Mouse (Mus musculus): ENCODE measurements around the gene Mrpl58. TPM values are rescaled to one million over a fixed set of nuclear protein-coding genes. Genes with fewer than 3 reads are reported as not detected.

The Mrpl58 gene
- polyA plus RNA-seq, 1 experiment from 2014 or later, result 232 TPM

- peaks cover 53% of the 10 kb centered on the region for H3K27me3 ChIP-seq
- H3K4me2 ChIP-seq, result no peak overlapping the region
- H3K9ac ChIP-seq, result no peak overlapping the region
- 74% methylated on average over 1 of the region's 1 CpGs for WGBS
- no peak for ATAC-seq (ENCODE audit: low FRiP score)
- no peaks in the 10 kb centered on the region for H3K9me3 ChIP-seq
- H3K36me3 ChIP-seq (replicated peaks), result no peaks in the 10 kb centered on the region
- no peak overlapping the region for H3K27ac ChIP-seq
- no peak overlapping the region for H3K4me3 ChIP-seq (replicated peaks)
- H3K4me1 ChIP-seq, result peaks cover 22% of the 10 kb centered on the region
Observed at GRCm38 (mm10) chr11:115372015-115372414, 31.5 kb upstream of the Mrpl58 start.

- H3K27me3 ChIP-seq, result peaks cover 53% of the 10 kb centered on the region
Observed at GRCm38 (mm10) chr11:115372737-115373136, 30.8 kb upstream of the Mrpl58 start.

DNA sequence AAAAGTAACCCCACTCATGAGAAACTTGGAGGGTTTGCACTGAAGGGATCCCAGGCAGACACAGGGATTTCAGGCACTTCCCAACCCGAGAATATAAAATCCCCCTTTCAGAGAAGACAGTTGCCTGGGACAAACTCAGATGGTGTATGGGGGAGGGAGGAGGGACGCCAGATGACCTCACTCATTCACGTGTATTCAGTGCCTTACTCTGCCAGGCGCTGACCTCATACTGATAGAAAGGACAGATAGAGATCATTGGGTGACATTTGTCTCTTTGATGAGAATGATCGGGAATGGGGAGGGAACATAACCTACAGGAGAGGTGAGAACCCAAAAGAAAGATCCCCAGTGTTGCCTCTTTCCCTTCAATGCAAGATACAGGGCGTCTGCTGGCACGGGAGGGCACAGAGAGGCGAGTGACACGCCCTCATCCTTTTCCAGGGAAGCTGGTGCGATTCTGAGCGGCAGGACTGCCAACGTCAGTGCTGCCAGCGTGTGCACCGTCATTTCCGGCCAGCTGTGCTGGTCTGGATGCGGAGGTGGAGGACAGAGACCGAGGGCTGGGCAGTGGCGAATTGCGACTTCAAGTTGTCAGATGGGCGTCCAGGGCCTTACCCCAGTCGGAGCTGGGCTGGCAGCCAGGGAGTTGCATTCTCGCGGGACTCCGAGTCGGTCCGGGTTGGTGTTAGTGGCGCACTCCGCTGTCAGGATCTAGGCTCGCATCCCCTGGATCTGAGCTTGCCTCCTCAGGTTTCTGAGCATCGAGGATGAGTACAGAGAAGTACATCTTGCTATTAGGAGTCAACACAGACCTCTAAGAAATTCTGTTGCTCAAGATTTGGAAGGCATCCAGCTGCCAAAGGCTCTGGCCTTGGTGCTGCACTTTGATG, 29.5 kb upstream of the Mrpl58 start:
- Histone ChIP-seq H3K4me1 (peaks cover 14% of the 10 kb centered on the region), H3K4me2 (peak overlapping the region; percentile 73), H3K9ac (peak overlapping the region; percentile 61), H3K4me3 (replicated peaks) (peak overlapping the region; percentile 46), H3K27me3 (peaks cover 46% of the 10 kb centered on the region), H3K36me3 (replicated peaks) (no peaks in the 10 kb centered on the region), H3K9me3 (0 out of 2 replicates have a peak, but pooled peaks cover 3% of the 10 kb centered on the region), H3K27ac (no peak overlapping the region)
- WGBS, result 3% methylated on average over 30 of the region's 30 CpGs
- peak; percentile 57; the same call in 1 of the 2 replicates for ATAC-seq (ENCODE audit: low FRiP score)

More at GRCm38 (mm10) chr11:115372737-115373136, 30.8 kb upstream of the Mrpl58 start:
- Histone ChIP-seq H3K4me1 (peaks cover 15% of the 10 kb centered on the region), H3K27ac (no peak overlapping the region), H3K9me3 (no peaks in the 10 kb centered on the region), H3K4me2 (no peak overlapping the region), H3K4me3 (replicated peaks) (no peak overlapping the region), H3K36me3 (replicated peaks) (no peaks in the 10 kb centered on the region), H3K9ac (no peak overlapping the region)
- no peak for ATAC-seq (ENCODE audit: low FRiP score)
- 45% methylated on average over 2 of the region's 2 CpGs for WGBS

- WGBS, result 69% methylated on average over 12 of the region's 12 CpGs
- Histone ChIP-seq H3K4me3 (replicated peaks) (peak overlapping the region; percentile 46; the same call in 1 of the 2 replicates), H3K9me3 (0 out of 2 replicates have a peak, but pooled peaks cover 3% of the 10 kb centered on the region), H3K4me1 (peaks cover 14% of the 10 kb centered on the region), H3K4me2 (peak overlapping the region; percentile 73), H3K27ac (no peak overlapping the region), H3K9ac (peak overlapping the region; percentile 61), H3K36me3 (replicated peaks) (no peaks in the 10 kb centered on the region), H3K27me3 (peaks cover 43% of the 10 kb centered on the region)
- no peak for ATAC-seq (ENCODE audit: low FRiP score)
Observed at GRCm38 (mm10) chr11:115374695-115375425, 28.7 kb upstream of the Mrpl58 start.

DNA sequence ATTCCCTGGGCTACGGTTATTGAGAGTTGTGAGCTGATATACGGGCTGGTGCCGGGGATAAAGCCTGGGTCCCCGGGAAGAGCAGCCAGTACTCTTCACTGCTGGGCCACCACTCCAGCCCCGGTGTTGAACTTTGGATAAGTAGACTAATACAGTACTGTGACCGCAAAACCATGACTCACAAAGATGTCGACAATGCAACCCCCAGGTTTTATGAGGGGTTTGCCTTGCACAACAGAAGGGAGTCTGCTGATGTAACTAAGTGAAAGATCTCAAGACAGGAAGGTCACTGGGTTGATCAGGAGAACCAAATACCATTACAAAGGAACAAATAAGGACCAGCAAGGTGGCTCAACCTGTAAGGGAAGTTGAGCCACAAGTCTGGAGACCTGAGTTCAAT, 26.8 kb upstream of the Mrpl58 start:
- no peak overlapping the region for H3K4me2 ChIP-seq
- H3K9me3 ChIP-seq, result 0 out of 2 replicates have a peak, but pooled peaks cover 3% of the 10 kb centered on the region
- 76% methylated on average over 7 of the region's 7 CpGs for WGBS
- H3K36me3 ChIP-seq (replicated peaks), result no peaks in the 10 kb centered on the region
- no peak overlapping the region for H3K4me3 ChIP-seq (replicated peaks)
- peaks cover 20% of the 10 kb centered on the region for H3K4me1 ChIP-seq
- no peak for ATAC-seq (ENCODE audit: low FRiP score)
- no peak overlapping the region for H3K27ac ChIP-seq
- H3K9ac ChIP-seq, result no peak overlapping the region
- H3K27me3 ChIP-seq, result peaks cover 38% of the 10 kb centered on the region

- Histone ChIP-seq H3K36me3 (replicated peaks) (no peaks in the 10 kb centered on the region), H3K27me3 (peaks cover 36% of the 10 kb centered on the region), H3K4me2 (no peak overlapping the region), H3K4me3 (replicated peaks) (no peak overlapping the region), H3K4me1 (peaks cover 20% of the 10 kb centered on the region), H3K9me3 (0 out of 2 replicates have a peak, but pooled peaks cover 3% of the 10 kb centered on the region), H3K9ac (no peak overlapping the region), H3K27ac (no peak overlapping the region)
- WGBS, result 89% methylated on average over 4 of the region's 4 CpGs
- ATAC-seq (ENCODE audit: low FRiP score), result no peak
Observed at GRCm38 (mm10) chr11:115377254-115377653, 26.3 kb upstream of the Mrpl58 start.

GRCm38 (mm10) chr11:115377854-115378253, 25.7 kb upstream of the Mrpl58 start:
- H3K9ac ChIP-seq, result no peak overlapping the region
- no peak overlapping the region for H3K4me3 ChIP-seq (replicated peaks)
- H3K36me3 ChIP-seq (replicated peaks), result no peaks in the 10 kb centered on the region
- peaks cover 26% of the 10 kb centered on the region for H3K4me1 ChIP-seq
- peaks cover 32% of the 10 kb centered on the region for H3K27me3 ChIP-seq
- WGBS, result 88% methylated on average over 7 of the region's 7 CpGs
- H3K4me2 ChIP-seq, result no peak overlapping the region
- 0 out of 2 replicates have a peak, but pooled peaks cover 3% of the 10 kb centered on the region for H3K9me3 ChIP-seq
- no peak for ATAC-seq (ENCODE audit: low FRiP score)
- no peak overlapping the region for H3K27ac ChIP-seq

- Histone ChIP-seq H3K4me3 (replicated peaks) (peak overlapping the region; percentile 87), H3K4me1 (peaks cover 46% of the 10 kb centered on the region), H3K9me3 (0 out of 2 replicates have a peak, but pooled peaks cover 3% of the 10 kb centered on the region), H3K4me2 (peak overlapping the region; percentile 76), H3K9ac (0 out of 2 replicates have a peak overlapping the region, but pooled peaks have one; percentile 40), H3K27me3 (peaks cover 5% of the 10 kb centered on the region; the same call in 1 of the 2 replicates), H3K27ac (peak overlapping the region; percentile 94; the same call in 1 of the 2 replicates), H3K36me3 (replicated peaks) (no peaks in the 10 kb centered on the region)
- ATAC-seq (ENCODE audit: low FRiP score), result no peak
- WGBS, result 11% methylated on average over 9 of the region's 9 CpGs
Observed at GRCm38 (mm10) chr11:115381276-115381675, 22.3 kb upstream of the Mrpl58 start.

- peak within 1 kb of the TSS; percentile 76 for H3K4me2 ChIP-seq
- no peaks in the 10 kb centered on the region for H3K27me3 ChIP-seq
- 0 out of 2 replicates have a peak, but pooled peaks cover 3% of the 10 kb centered on the region for H3K9me3 ChIP-seq
- H3K4me3 ChIP-seq (replicated peaks), result peak within 1 kb of the TSS; percentile 87
- H3K36me3 ChIP-seq (replicated peaks), result no peaks in the 10 kb centered on the region
- H3K9ac ChIP-seq, result peak within 1 kb of the TSS; percentile 95
- peak; percentile 94 for ATAC-seq (ENCODE audit: low FRiP score)
- peak within 1 kb of the TSS; percentile 94 for H3K27ac ChIP-seq
- under 1% methylated on average over 69 of the region's 76 CpGs for WGBS
- peaks cover 48% of the 10 kb centered on the region for H3K4me1 ChIP-seq
Observed at GRCm38 (mm10) chr11:115381743-115382539, 21.6 kb upstream of the Mrpl58 start, which contains the start of gene Cdr2l. Gene Cdr2l, plus strand, starts transcription at chr11:115381916.

- H3K4me1 ChIP-seq, result peaks cover 48% of the 10 kb centered on the region
- no peaks in the 10 kb centered on the region for H3K27me3 ChIP-seq
- 4% methylated on average over 5 of the region's 5 CpGs for WGBS
- peak overlapping the region; percentile 94 for H3K27ac ChIP-seq
- H3K9me3 ChIP-seq, result 0 out of 2 replicates have a peak, but pooled peaks cover 2% of the 10 kb centered on the region
- no peak for ATAC-seq (ENCODE audit: low FRiP score)
- H3K4me3 ChIP-seq (replicated peaks), result peak overlapping the region; percentile 87
- no peaks in the 10 kb centered on the region for H3K36me3 ChIP-seq (replicated peaks)
- peak overlapping the region; percentile 95 for H3K9ac ChIP-seq
- peak overlapping the region; percentile 76 for H3K4me2 ChIP-seq
Observed at GRCm38 (mm10) chr11:115382891-115383290, 20.7 kb upstream of the Mrpl58 start.

DNA sequence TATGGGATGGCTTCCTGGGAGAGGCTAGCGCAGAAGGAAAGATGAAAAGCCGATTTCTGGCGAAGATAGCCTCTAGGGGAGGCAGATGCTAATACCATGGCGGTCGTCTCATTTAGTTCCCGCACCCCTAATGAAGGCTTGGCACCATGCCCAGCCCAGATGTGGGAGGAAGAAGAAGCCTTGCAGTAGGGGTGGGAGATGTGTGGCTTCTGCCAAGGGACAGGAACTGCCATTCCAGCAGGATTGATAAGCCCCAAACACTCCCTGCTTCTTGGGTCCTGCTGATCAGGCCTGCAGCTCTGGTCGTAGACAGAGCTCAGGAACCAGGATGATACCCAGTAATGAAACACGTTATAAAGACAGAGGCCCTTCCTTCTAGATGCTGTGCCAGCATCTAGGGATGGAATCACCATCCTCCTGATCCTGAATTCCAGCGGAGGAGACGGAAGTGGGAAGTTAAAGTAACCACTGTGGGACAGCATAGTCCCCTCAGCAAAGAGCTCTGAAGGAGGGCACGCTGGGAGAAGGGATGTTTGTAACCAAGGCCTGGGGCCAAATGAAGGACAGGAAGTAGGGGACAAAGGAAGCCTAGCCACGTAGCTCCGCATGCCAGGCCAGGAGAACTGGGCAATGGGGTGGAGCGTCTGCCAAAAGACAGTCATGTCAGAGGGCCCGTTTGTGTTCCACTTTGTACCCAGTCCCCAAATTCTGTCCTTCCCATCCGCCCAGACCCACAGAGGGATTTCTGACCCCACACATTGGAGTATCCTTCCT, 19.7 kb upstream of the Mrpl58 start:
- H3K9ac ChIP-seq, result peak overlapping the region; percentile 95
- H3K36me3 ChIP-seq (replicated peaks), result peaks cover 4% of the 10 kb centered on the region; the same call in 1 of the 2 replicates
- peak overlapping the region; percentile 78 for H3K27ac ChIP-seq
- H3K4me1 ChIP-seq, result peaks cover 48% of the 10 kb centered on the region
- H3K9me3 ChIP-seq, result no peaks in the 10 kb centered on the region
- peak overlapping the region; percentile 87 for H3K4me3 ChIP-seq (replicated peaks)
- no peaks in the 10 kb centered on the region for H3K27me3 ChIP-seq
- ATAC-seq (ENCODE audit: low FRiP score), result no peak
- H3K4me2 ChIP-seq, result peak overlapping the region; percentile 76
- WGBS, result 50% methylated on average over 16 of the region's 16 CpGs
